Mouse (Mus musculus): Measurements from ENCODE around the gene Zfp37. TPM values are rescaled to one million over a fixed set of nuclear protein-coding genes. Genes with fewer than 3 reads are reported as not detected.
"Not testable (repeated sequence)": the region's sequence is repeated elsewhere in the genome, so short reads cannot be mapped to it uniquely, and the experiment has no call there.

Gene Zfp37
- total RNA-seq, 1 experiment from 2014 or later: not detected

DNA sequence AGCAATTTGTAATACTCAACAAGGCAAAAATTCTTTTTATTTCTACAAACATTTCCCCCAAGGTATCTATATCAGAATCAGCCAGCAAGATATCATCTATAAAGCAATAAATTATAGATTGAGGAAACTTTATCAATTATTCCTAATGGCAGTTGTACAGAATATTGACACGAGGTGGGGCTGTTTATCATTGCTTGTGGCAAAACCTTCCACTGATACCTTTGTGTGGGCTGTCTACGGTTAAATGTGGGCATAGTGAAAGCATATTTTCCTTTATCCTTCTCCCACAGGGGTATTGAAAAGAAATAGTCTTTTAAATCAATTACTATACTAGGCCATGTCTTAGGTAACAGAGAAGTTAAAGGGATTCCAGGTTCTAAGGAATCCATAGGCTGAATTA, 17.4 kb downstream of the Zfp37 start:
- ATAC-seq (replicated peaks; ENCODE audit: low read depth, poor library complexity, severe bottlenecking): no peak

DNA sequence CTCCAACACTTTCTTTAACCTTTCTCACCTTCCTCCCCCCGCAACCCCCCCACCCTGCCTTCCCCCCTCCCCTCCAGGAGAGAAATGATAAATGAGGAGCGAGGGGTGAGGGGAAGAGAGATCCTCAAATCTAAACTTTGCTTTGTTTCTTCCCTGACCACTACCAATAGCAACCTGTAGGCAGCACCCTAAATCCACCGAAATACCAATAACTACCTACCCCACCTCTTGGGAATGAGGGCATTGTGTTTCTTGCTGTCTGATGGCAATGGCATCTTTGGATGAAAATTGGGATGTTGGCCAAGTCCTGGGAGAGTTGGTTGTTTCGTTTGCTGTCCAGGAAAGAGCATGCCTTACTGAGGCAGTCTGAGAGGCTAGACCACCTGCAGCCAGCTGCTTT, 20.8 kb downstream of the Zfp37 start:
- ATAC-seq (replicated peaks; ENCODE audit: low read depth, poor library complexity, severe bottlenecking): no peak

DNA sequence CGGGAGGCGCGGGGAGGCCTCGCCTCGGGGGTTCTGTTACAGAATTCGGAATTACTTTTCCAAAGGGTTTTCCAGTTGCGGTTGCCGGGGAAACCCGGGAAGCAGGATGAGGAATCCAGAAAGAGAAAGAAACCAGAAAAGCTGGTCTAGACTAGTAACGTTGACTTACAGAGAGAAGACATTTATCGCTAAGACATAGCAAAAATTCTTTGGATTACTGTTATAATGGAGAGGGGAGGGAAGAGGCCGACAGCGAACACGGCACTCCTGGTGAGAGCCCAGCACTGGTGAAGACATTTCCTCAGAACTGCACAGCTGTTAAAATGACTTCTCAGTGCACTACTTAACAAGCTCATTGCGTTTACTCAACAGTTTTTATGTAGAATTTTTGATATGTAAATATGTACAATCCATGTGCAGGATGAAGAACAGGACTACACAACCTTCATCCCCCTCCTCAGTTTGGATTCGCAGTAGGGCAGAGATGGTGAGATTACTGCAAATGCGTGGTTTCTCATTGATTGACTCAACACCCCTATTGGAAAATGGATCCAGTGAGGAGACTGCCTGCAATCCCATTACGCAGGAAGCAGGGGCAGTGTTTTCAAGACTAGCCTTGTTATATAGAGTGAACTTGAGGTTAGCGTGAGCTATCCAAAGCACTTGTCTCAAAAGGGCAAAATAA, 22.0 kb downstream of the Zfp37 start:
- no peak for ATAC-seq (replicated peaks; ENCODE audit: low read depth, poor library complexity, severe bottlenecking)

DNA sequence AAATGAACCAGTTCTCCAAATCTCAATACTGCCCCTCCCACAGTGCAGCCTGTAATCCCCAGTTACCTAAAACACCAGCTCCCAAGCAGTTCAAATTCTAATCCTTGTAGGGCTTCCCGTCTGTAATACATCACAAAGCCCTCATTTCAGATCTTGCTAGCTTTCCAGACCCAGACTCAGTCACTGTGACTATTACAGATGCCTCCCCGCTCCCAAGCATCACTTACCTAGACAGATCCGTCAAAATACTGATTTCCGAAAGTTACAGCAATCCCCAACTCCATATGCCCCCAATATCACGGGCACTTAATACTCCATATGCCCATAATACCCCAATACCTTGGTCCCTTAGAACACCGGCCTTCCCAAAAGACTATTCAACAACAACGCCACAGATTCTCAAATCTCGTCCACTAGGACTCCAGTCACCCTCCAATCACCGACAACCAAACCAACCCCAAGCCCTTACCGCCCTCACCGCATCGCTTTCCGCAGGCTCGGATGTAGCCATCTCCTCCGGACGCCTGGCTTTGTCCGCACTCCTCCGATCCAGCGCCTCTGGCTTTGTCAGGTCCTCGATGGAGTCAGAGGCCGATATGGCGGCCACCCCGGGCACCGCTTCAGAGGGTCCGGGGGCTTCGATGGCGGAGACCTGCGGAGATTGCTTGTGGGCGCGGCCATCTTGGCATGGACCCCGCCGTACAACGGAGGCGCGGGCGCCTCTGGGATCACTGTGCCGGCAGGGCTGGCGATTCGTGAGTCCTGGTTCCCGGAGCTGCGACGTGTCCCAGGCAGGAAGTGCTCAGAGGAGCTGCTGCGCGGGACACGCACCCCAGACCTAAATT, 22.8 kb downstream of the Zfp37 start:
- ATAC-seq (replicated peaks; ENCODE audit: low read depth, poor library complexity, severe bottlenecking): peak; percentile 76

DNA sequence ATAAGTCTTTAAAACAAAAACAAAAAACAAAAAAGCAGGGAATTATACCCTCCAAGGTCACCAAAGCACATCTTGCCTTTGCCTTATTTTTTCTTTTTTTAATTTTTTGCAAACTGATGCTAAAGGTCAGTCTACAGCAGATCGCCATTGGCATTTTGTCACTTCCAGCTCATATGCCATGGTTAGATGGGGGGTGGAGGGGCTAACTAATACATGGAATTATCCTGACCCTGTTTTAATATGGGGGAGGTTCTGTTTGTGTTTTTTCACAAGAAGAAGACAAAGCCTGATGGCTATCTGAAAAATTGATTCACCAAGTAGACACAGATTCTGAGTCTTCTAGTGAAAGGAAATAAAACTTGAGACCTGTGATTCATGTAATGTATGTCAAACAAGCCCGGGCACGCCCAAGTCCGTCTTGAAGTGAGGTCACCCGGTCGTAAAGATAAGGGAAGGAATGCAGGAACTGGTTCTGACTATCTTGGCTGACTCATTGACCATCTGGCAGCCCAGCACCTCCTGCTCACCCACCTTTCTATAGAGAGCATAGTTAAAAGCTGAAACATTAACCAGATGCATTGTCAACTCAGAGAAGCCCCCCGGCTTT, 30.8 kb downstream of the Zfp37 start:
- ATAC-seq (replicated peaks; ENCODE audit: low read depth, poor library complexity, severe bottlenecking): no peak

DNA sequence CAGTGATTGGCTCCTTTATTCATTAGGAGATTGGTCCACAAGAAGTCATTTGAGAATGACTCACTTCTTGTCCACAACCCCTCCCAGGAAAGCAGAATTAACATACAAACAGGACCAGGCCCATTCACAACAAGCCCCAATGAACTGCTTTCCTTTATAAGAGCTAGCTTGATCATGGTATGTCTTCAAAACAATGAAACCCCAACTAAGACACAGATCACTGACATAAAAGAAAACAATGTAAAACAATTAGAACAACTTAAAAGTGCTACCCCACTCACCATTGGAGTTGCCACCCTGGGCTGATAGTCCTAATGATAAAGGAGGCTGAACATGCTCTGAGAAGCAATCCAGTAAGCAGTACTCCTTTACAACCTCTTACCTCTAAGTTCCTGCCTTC, 42.1 kb downstream of the Zfp37 start:
- no peak for ATAC-seq (replicated peaks; ENCODE audit: low read depth, poor library complexity, severe bottlenecking)

DNA sequence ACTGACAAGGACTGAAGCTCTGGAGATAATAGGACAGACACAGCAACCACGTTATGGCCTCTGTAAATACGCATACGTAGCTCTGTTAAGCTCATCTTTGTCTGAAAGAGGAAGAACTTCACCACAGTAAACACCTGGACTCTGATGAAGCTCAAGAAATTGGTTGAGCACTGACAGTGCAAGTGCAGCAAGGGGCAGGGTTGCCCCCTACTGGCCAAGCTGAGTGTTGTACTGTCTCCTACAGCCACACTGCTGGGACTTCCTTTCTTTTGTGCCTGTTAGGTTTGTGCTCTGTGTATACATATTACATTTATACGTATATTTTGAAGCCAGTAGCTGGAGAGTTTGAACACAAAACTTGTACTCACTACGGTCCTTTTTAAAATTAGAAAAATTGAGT, 53.6 kb downstream of the Zfp37 start:
- ATAC-seq (replicated peaks; ENCODE audit: low read depth, poor library complexity, severe bottlenecking): no peak

DNA sequence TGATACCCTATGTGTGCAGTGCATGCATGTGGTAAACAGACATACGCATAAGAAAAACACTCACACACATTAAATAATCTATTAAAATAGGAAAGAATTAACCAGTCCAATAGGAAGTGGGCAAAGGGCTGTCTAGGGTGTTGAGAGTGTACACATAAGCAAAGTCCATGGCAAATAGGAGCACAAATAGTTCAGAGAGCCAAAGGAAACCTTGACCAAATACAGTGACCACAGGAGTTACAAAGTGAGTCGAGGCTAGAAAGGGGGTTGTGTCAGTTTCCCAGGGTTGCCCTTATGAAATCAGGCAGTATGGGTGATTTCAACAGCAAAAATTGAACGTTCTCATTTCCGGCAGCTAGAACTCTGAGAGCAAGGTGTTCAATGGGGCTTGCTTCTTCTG, 56.4 kb downstream of the Zfp37 start:
- ATAC-seq (replicated peaks; ENCODE audit: low read depth, poor library complexity, severe bottlenecking): no peak

DNA sequence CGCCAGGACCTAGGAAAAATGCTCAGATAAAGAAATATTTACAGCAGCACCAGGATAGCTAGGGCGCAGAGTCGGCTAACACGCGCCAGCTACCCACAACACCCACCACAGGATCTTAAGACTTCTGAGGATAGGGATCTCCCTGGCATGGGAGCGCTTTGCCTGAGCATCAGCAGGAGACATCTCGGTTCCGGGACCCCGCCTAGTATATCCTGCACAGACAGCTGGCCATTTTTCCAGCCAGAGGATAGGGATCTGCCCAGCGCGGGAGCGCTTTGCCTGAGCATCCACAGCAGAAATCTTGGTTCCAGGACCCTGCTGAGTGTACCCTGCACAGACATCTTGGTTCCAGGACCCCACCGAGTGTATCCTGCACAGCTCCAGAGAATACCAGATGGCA, 63.2 kb downstream of the Zfp37 start:
- not testable (repeated sequence) for ATAC-seq (replicated peaks; ENCODE audit: low read depth, poor library complexity, severe bottlenecking)

DNA sequence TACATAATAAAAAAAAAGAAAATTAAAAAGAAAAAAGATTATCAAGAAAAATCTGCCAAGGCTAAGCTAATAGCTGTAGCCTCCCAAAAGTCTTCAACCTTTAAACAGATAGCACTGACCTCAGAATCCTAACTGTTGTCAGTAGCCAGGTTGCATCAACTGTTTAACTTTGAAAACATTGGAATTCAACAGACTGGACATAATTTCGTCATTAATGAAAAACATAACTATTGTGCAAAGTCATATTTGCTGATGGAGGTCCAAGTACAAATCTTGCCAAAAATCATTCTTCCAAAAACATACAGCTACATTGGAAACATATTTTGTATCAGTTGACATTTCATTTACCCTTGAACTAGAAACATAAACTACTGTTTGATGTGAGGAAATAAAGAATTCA, 72.4 kb downstream of the Zfp37 start:
- ATAC-seq (replicated peaks; ENCODE audit: low read depth, poor library complexity, severe bottlenecking): no peak

DNA sequence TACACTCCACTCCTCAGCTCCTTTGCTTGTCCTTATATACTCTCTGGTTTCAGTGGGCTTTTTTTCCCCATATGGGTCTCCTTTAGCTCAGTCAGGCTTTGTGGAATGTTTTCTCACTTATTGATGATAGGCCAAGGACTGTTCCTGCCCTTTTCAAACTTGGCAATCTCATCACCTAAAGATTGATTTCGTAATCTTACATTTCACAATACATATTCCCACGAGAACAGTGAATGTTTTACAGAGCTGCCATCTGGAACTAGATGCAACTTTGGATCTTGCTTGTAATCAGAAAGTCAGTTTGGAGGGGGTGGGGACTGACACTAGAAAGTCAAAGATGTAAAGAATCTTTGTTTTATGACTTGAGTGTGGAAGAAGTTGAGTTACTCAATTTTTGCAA, 80.0 kb downstream of the Zfp37 start, which contains the start of gene Mup21:
TSS of gene Mup21 (minus strand) at position 53 of the 400 bp plus-strand sequence.
- ATAC-seq (replicated peaks; ENCODE audit: low read depth, poor library complexity, severe bottlenecking): no peak

Other genes starting within 250 kb of the Zfp37 start
- gene Mup20, start 176.9 kb downstream of the Zfp37 start, total RNA-seq (2017): not detected in 2 replicates
- not detected in 2 replicates for gene Mup3, start 143.7 kb downstream of the Zfp37 start, total RNA-seq (2017)
- gene Mup21, start 80.2 kb downstream of the Zfp37 start, total RNA-seq (2017): not detected in 2 replicates
- gene Slc31a2, start 31.5 kb upstream of the Zfp37 start, total RNA-seq (2017): 4.9 and 6.8 TPM in 2 replicates
- 55.6 and 60.2 TPM in 2 replicates for gene Fkbp15, start 129.5 kb upstream of the Zfp37 start, total RNA-seq (2017)
- 12.5 and 17.6 TPM in 2 replicates for gene Slc31a1, start 129.7 kb upstream of the Zfp37 start, total RNA-seq (2017)
- 126 and 145 TPM in 2 replicates for gene Cdc26, start 177.6 kb upstream of the Zfp37 start, total RNA-seq (2017)
- 19.8 and 23.4 TPM in 2 replicates for gene Prpf4, start 177.8 kb upstream of the Zfp37 start, total RNA-seq (2017)
- gene Rnf183, start 204.2 kb upstream of the Zfp37 start, total RNA-seq (2017): not detected in 2 replicates
- gene Wdr31, start 239.8 kb upstream of the Zfp37 start, total RNA-seq (2017): 0.39 and 0.82 TPM in 2 replicates
- gene Bspry, start 249.0 kb upstream of the Zfp37 start, total RNA-seq (2017): 0.27 TPM in 1 of 2 replicates, not detected in the other

Measured in common myeloid progenitor, adult 5-6 weeks (primary cell).